Mouse (Mus musculus): Measurements from ENCODE around the gene Slf2. TPM values are rescaled to one million over a fixed set of nuclear protein-coding genes. Genes with fewer than 3 reads are reported as not detected.

The Slf2 gene
- polyA plus RNA-seq, 1 experiment = 98.6 TPM

DNA sequence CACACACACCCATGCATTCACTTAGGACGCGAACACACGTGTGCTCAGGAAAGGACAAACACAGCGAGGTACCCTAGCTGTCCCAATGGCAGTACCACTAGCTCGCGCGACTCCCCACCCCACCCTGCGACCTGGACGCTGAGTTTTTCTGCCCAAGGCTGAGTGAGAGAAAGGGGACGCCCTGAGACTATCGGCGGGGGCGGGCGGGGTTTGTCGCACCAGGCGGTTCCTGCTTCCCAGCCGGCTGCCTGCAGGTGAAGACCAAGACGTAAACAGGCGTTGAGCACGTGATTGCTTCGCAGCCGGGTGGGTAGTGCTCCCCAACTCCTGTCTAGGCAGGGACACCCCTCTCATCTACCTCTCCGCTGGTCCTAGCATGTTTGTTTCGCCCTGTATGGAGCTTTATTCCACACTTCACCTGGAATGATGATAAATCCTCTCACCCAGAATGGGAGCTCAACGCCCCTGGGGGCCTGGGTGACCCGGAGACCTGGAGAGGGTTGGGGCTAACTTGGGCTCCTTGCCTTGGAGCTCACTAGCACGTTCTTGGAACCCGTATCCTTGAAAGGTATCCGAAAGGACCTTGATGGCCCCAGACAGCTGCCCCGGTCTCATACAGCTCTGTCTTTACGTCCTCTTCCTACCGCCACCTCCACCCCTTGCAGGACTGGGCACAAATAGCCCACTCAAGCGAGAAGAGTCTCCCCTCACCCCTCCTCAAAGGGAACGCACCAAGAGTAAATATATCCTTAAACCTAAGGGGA lies 84.7 kb downstream of the Slf2 start:
- H3K27ac ChIP-seq (ENCODE audit: control insufficient read depth, insufficient read depth, low read length) = peak overlapping the region; percentile 33; the same call in 1 of the 2 replicates
- TF ChIP-seq POLR2A (IDR thresholded peaks at IDR 0.05; ENCODE audit: control insufficient read depth, extremely low read depth, insufficient read depth, low read length, poor library complexity) (no peak), CTCF (IDR thresholded peaks at IDR 0.05; ENCODE audit: borderline replicate concordance, control insufficient read depth, extremely low read depth, insufficient read depth, low read length, poor library complexity) (no peak)
- H3K36me3 ChIP-seq (ENCODE audit: control insufficient read depth, insufficient read depth, low read length) = no peaks in the 10 kb centered on the region
- H3K4me3 ChIP-seq (ENCODE audit: control insufficient read depth, insufficient read depth, low read length) = peak overlapping the region; percentile 58
- under 1% methylated on average over 34 of the region's 34 CpGs for WGBS
- peak; percentile 78 for DNase-seq
- H3K27me3 ChIP-seq (ENCODE audit: control insufficient read depth, insufficient read depth, low read length) = no peaks in the 10 kb centered on the region; the same call in 1 of the 2 replicates
- peaks cover 34% of the 10 kb centered on the region for H3K4me1 ChIP-seq (replicated peaks; ENCODE audit: control insufficient read depth, insufficient read depth, low read length)

DNA sequence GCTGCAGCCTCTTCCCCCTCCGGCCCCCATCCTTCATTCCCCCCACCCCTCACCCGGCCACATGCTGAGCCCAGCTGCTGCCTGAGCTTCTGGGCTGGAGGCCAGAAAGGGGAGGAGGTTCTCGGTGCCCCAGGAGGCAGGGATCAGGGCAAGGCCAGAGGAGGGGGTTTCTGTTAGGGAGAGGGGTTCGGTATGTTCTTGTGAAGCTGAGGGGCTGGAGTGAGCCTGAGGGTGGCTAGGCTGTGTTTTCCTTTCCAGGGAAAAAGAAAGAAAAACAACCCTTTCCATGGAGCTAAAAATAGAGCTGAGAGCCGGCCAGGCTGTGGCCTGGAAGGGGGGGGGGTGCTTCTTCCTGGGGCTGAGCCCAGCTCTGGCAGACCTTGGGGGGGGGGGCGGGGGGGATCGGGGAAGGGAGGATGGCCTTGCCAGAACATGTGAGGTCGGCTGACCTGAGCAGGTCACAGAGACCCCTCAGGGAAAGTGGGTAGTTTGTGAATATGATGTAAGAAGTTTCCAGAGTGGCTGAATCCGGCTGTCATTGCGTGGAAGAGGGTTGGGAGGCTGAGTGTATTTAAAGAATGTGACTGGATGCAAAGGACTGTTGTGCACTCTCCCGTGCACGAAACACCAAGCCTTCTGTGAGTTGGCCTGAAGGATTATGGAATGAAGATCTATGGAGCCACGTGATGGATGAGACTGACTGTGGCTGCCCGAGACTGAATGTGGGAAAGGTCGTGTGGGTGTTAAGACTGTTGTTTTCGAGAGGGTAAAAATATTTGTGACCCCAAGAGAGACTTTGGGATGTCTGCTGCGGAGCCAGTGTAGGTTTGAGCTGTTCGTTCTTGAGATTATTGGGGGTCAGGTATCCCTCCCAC lies 85.6 kb downstream of the Slf2 start:
- H3K27me3 ChIP-seq (ENCODE audit: control insufficient read depth, insufficient read depth, low read length) = no peaks in the 10 kb centered on the region; the same call in 1 of the 2 replicates
- peak overlapping the region; percentile 33; the same call in 1 of the 2 replicates for H3K27ac ChIP-seq (ENCODE audit: control insufficient read depth, insufficient read depth, low read length)
- peak overlapping the region; percentile 58 for H3K4me3 ChIP-seq (ENCODE audit: control insufficient read depth, insufficient read depth, low read length)
- 3% methylated on average over 18 of the region's 18 CpGs for WGBS
- no peak for DNase-seq
- TF ChIP-seq POLR2A (IDR thresholded peaks at IDR 0.05; ENCODE audit: control insufficient read depth, extremely low read depth, insufficient read depth, low read length, poor library complexity) (no peak), CTCF (IDR thresholded peaks at IDR 0.05; ENCODE audit: borderline replicate concordance, control insufficient read depth, extremely low read depth, insufficient read depth, low read length, poor library complexity) (no peak)
- H3K4me1 ChIP-seq (replicated peaks; ENCODE audit: control insufficient read depth, insufficient read depth, low read length) = peaks cover 34% of the 10 kb centered on the region
- H3K36me3 ChIP-seq (ENCODE audit: control insufficient read depth, insufficient read depth, low read length) = no peaks in the 10 kb centered on the region

DNA sequence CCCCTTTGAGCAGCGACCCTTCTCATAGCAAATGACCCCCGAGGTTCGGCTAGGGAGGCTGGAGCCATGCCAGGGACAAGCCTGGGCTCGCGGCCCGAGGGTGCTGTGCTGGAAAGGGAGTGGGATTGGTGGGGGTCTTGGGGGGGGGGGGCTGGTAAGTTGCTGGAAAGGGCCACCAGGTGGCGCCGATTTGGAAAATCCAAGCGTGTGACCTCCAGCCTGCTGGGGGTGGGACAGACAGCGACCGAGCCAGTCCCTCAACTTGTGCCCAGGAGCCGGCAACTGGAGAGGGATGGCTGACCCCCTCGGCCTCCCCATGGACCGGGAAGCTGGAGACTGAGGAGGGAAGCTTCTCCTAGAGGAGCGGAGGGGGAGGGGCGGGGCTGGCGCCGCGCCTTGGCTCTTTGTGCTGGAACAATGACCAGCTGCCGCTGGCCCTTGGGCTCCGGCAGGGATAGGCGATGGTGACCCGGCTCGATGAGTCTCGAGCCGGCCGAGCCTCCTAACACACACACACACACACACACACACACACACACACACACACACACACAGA lies 86.3 kb downstream of the Slf2 start:
- Histone ChIP-seq H3K4me3 (ENCODE audit: control insufficient read depth, insufficient read depth, low read length) (peak overlapping the region; percentile 51), H3K27me3 (ENCODE audit: control insufficient read depth, insufficient read depth, low read length) (no peaks in the 10 kb centered on the region; the same call in 1 of the 2 replicates), H3K27ac (ENCODE audit: control insufficient read depth, insufficient read depth, low read length) (no peak overlapping the region), H3K4me1 (replicated peaks; ENCODE audit: control insufficient read depth, insufficient read depth, low read length) (peaks cover 34% of the 10 kb centered on the region), H3K36me3 (ENCODE audit: control insufficient read depth, insufficient read depth, low read length) (no peaks in the 10 kb centered on the region)
- TF ChIP-seq POLR2A (IDR thresholded peaks at IDR 0.05; ENCODE audit: control insufficient read depth, extremely low read depth, insufficient read depth, low read length, poor library complexity) = no peak
- peak; percentile 49; the same call in 1 of the 2 replicates for TF ChIP-seq CTCF (IDR thresholded peaks at IDR 0.05; ENCODE audit: borderline replicate concordance, control insufficient read depth, extremely low read depth, insufficient read depth, low read length, poor library complexity)
- DNase-seq = no peak
- WGBS = 1% methylated on average over 22 of the region's 27 CpGs

DNA sequence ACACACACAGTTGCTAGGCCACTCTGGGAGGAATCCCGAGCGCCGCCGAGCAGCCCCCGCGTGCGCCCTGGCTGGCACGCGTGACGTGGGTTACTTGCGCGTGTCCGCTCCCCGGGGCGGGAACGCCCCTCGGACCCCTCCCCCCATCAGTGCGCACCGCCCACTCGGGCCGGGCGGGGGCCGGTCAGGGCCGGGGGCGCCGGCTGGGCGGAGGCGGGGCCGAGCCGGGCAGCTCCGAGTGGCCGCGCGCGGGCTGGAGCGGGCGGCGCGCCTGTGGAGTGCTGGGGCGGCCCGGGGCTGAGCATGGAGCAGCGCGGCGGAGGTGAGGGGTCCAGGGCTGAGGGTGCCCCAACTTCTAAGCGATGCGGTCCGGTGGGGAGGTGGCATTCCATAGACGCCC lies 87.0 kb downstream of the Slf2 start:
- no peak for DNase-seq
- no peaks in the 10 kb centered on the region; the same call in 1 of the 2 replicates for H3K27me3 ChIP-seq (ENCODE audit: control insufficient read depth, insufficient read depth, low read length)
- H3K27ac ChIP-seq (ENCODE audit: control insufficient read depth, insufficient read depth, low read length) = no peak overlapping the region
- peaks cover 34% of the 10 kb centered on the region for H3K4me1 ChIP-seq (replicated peaks; ENCODE audit: control insufficient read depth, insufficient read depth, low read length)
- peak overlapping the region; percentile 51 for H3K4me3 ChIP-seq (ENCODE audit: control insufficient read depth, insufficient read depth, low read length)
- H3K36me3 ChIP-seq (ENCODE audit: control insufficient read depth, insufficient read depth, low read length) = no peaks in the 10 kb centered on the region
- TF ChIP-seq POLR2A (IDR thresholded peaks at IDR 0.05; ENCODE audit: control insufficient read depth, extremely low read depth, insufficient read depth, low read length, poor library complexity) = no peak
- no peak for TF ChIP-seq CTCF (IDR thresholded peaks at IDR 0.05; ENCODE audit: borderline replicate concordance, control insufficient read depth, extremely low read depth, insufficient read depth, low read length, poor library complexity)
- WGBS = under 1% methylated on average over 48 of the region's 48 CpGs

DNA sequence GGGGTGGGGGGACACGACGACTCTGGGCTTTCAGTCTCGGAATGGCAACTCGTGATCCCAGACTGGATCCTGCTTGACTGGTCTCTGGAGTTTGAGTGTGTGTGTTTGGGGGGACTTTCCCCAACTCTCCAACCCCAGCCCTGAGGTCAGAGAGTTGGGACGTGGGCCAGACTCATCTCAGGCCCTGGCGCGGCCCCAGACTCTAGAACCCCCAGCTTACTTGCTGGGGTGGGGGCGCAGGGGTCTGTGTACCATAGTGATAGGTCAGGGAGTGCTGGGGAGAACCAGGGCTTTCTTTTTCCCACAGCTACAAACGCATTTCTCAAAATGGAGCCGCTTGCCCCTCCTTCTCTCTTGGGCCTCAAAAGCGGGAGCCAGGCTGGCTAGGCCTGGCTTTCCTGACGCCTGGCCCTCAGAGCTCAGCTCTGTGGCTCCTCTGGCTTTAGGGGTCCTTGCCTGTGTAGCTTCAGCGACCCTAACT lies 87.4 kb downstream of the Slf2 start:
- H3K27me3 ChIP-seq (ENCODE audit: control insufficient read depth, insufficient read depth, low read length) = no peaks in the 10 kb centered on the region; the same call in 1 of the 2 replicates
- TF ChIP-seq CTCF (IDR thresholded peaks at IDR 0.05; ENCODE audit: borderline replicate concordance, control insufficient read depth, extremely low read depth, insufficient read depth, low read length, poor library complexity) (no peak), POLR2A (IDR thresholded peaks at IDR 0.05; ENCODE audit: control insufficient read depth, extremely low read depth, insufficient read depth, low read length, poor library complexity) (no peak)
- H3K4me1 ChIP-seq (replicated peaks; ENCODE audit: control insufficient read depth, insufficient read depth, low read length) = peaks cover 34% of the 10 kb centered on the region
- DNase-seq = no peak
- H3K27ac ChIP-seq (ENCODE audit: control insufficient read depth, insufficient read depth, low read length) = no peak overlapping the region
- 29% methylated on average over 13 of the region's 13 CpGs for WGBS
- peak overlapping the region; percentile 3; the same call in 1 of the 2 replicates for H3K4me3 ChIP-seq (ENCODE audit: control insufficient read depth, insufficient read depth, low read length)
- no peaks in the 10 kb centered on the region for H3K36me3 ChIP-seq (ENCODE audit: control insufficient read depth, insufficient read depth, low read length)

DNA sequence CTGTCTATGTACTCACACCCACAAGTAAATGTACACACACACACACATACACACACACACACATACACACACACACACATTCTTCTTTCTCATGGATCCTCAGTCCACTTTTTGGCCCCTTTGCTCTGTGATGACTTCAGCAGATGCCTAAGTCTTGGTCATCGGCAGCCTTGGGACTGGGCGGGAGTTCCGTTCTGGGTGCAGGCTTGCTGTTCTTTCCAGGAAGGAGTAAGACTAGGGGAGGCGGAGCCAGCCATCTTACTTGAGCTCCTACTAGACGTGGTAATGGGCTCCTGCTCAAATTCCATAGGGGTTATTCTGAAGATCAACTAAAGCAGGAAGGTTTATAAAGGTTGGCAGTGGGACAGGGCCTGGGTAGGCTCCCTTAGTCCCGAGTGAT lies 89.4 kb downstream of the Slf2 start:
- WGBS = 84% methylated on average over 6 of the region's 6 CpGs
- no peak for DNase-seq
- TF ChIP-seq CTCF (IDR thresholded peaks at IDR 0.05; ENCODE audit: borderline replicate concordance, control insufficient read depth, extremely low read depth, insufficient read depth, low read length, poor library complexity) (no peak), POLR2A (IDR thresholded peaks at IDR 0.05; ENCODE audit: control insufficient read depth, extremely low read depth, insufficient read depth, low read length, poor library complexity) (no peak)
- H3K27me3 ChIP-seq (ENCODE audit: control insufficient read depth, insufficient read depth, low read length) = no peaks in the 10 kb centered on the region; the same call in 1 of the 2 replicates
- H3K36me3 ChIP-seq (ENCODE audit: control insufficient read depth, insufficient read depth, low read length) = no peaks in the 10 kb centered on the region
- H3K4me1 ChIP-seq (replicated peaks; ENCODE audit: control insufficient read depth, insufficient read depth, low read length) = peaks cover 24% of the 10 kb centered on the region
- H3K4me3 ChIP-seq (ENCODE audit: control insufficient read depth, insufficient read depth, low read length) = no peak overlapping the region
- no peak overlapping the region for H3K27ac ChIP-seq (ENCODE audit: control insufficient read depth, insufficient read depth, low read length)

Measured in thymus, adult 2 months (tissue).